ENCODE assay signal across 34 mouse cellular contexts in the genomic region with DNA sequence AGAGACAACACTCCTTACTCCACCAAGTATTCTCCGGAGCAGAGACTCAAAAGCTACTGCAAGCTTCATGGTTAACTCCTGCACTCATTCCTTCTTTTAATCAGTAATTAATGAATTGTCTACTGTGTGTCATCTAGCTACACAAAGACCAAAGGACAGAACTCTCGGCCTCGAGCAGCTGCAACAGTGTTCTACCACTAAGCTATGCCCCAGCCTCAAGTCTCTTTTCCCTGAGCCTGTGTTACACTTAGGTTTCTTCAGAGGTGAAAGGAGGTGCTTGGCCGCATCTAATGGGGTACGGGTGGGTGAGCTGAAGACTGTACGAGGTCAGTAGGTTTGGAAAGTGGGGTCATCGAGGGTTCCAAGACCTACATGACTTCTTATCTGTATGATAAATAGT. TPM values are rescaled to one million over a fixed set of nuclear protein-coding genes. Genes with fewer than 3 reads are reported as not detected.
DNase-seq lines count a peak whose midpoint lies in the region; ATAC-seq and TF ChIP-seq lines count a peak whose summit lies in the region.
"Had no signal": no experiment of that assay in that cellular context is flagged by ENCODE, and none has a peak within 500 bp of the region (broad histone marks: within the 10 kb centered on the region; RNA-seq: fewer than 3 reads in every experiment).

No protein-coding gene starts in this region.

- DNase-seq in embryonic facial prominence, embryonic 10.5 days (ENCODE audit: low spot score) = no peak
- peak; percentile 44 to 59 for DNase-seq in kidney, adult 8-10 months
- DNase-seq in kidney, postnatal 0 days (ENCODE audit: low spot score) = peak; percentile 11
- DNase-seq: adrenal gland, postnatal 10 days; B cell, adult 2 months; cerebellum, adult 11 months; cerebellum, adult 9-10 months; cerebellum, postnatal 36 days; gastrocnemius, postnatal 25 days; heart, adult 2 months; heart, postnatal 10 days; layer of hippocampus, adult 9-11 months; liver; lung, adult 2 months; lung, postnatal 14 days had no signal

- no peak overlapping the region for H3K9ac ChIP-seq in kidney, postnatal 0 days (ENCODE audit: low read depth, low read length)
- H3K9ac ChIP-seq: embryonic facial prominence, embryonic 12.5 days; forebrain, embryonic 15.5 days; heart, embryonic 13.5 days; intestine, embryonic 15.5 days; liver, embryonic 14.5 days; midbrain, embryonic 15.5 days; neural tube, embryonic 15.5 days had no signal

- ATAC-seq in kidney, postnatal 0 days (replicated peaks; ENCODE audit: low FRiP score, low read depth) = peak; percentile 26; the same call in 1 of the 2 replicates
- ATAC-seq in erythroblast, adult 5-6 weeks (replicated peaks; ENCODE audit: low FRiP score, poor library complexity, severe bottlenecking) = no peak
- ATAC-seq in granulocyte monocyte progenitor cell, adult 5-6 weeks (replicated peaks; ENCODE audit: poor library complexity, severe bottlenecking) = no peak
- ATAC-seq: forebrain, embryonic 15.5 days; hindbrain, postnatal 0 days; midbrain, embryonic 15.5 days had no signal

- TF ChIP-seq POLR2A in small intestine, adult 2 months (IDR thresholded peaks at IDR 0.05; ENCODE audit: low read depth, low read length) = no peak

- H3K36me3 ChIP-seq in embryonic facial prominence, embryonic 10.5 days (replicated peaks) = no peaks in the 10 kb centered on the region
- no peaks in the 10 kb centered on the region for H3K36me3 ChIP-seq in kidney, postnatal 0 days (ENCODE audit: insufficient read depth, low read length)
- no peaks in the 10 kb centered on the region for H3K36me3 ChIP-seq in small intestine, adult 2 months (ENCODE audit: control insufficient read depth, insufficient read depth, low read length)
- H3K36me3 ChIP-seq: embryonic facial prominence, embryonic 12.5 days; forebrain, embryonic 10.5 days; forebrain, embryonic 15.5 days; heart, embryonic 13.5 days; intestine, embryonic 15.5 days; midbrain, embryonic 10.5 days; midbrain, embryonic 15.5 days; neural tube, embryonic 15.5 days had no signal

- TF ChIP-seq CTCF in kidney, postnatal 0 days (IDR thresholded peaks at IDR 0.05; ENCODE audit: low read depth) = no peak
- TF ChIP-seq CTCF in small intestine, adult 2 months (IDR thresholded peaks at IDR 0.05; ENCODE audit: extremely low read depth, insufficient read length, insufficient replicate concordance, low read depth, low read length) = no peak

- 83% methylated on average over 7 of the region's 7 CpGs for whole genome bisulfite sequencing in embryonic facial prominence, embryonic 10.5 days
- 53% methylated on average over 7 of the region's 7 CpGs for WGBS in kidney, postnatal 0 days
- 68% methylated on average over 7 of the region's 7 CpGs for WGBS in small intestine, adult 2 months

- no peaks in the 10 kb centered on the region for H3K27me3 ChIP-seq in embryonic facial prominence, embryonic 10.5 days (replicated peaks; ENCODE audit: low read depth, poor library complexity, severe bottlenecking)
- no peaks in the 10 kb centered on the region for H3K27me3 ChIP-seq in kidney, postnatal 0 days (ENCODE audit: insufficient read depth, low read length)
- H3K27me3 ChIP-seq in small intestine, adult 2 months (ENCODE audit: control insufficient read depth, insufficient read depth, low read length) = no peaks in the 10 kb centered on the region
- H3K27me3 ChIP-seq: embryonic facial prominence, embryonic 12.5 days; forebrain, embryonic 15.5 days; intestine, embryonic 15.5 days; midbrain, embryonic 15.5 days; neural tube, embryonic 15.5 days had no signal

- H3K4me1 ChIP-seq in embryonic facial prominence, embryonic 10.5 days = peaks cover 16% of the 10 kb centered on the region
- H3K4me1 ChIP-seq in kidney, postnatal 0 days (replicated peaks; ENCODE audit: insufficient read depth, low read length) = no peaks in the 10 kb centered on the region
- H3K4me1 ChIP-seq in small intestine, adult 2 months (ENCODE audit: control insufficient read depth, insufficient read depth, insufficient read length, low read length) = peaks cover 10% of the 10 kb centered on the region
- H3K4me1 ChIP-seq: embryonic facial prominence, embryonic 12.5 days; forebrain, embryonic 15.5 days; midbrain, embryonic 15.5 days; neural tube, embryonic 15.5 days had no signal

- no peak overlapping the region for H3K4me3 ChIP-seq in embryonic facial prominence, embryonic 10.5 days
- H3K4me3 ChIP-seq in kidney, postnatal 0 days (replicated peaks; ENCODE audit: low read depth, low read length) = no peak overlapping the region
- H3K4me3 ChIP-seq in small intestine, adult 2 months (ENCODE audit: low read depth, low read length) = no peak overlapping the region
- H3K4me3 ChIP-seq: embryonic facial prominence, embryonic 12.5 days; forebrain, embryonic 10.5 days; forebrain, embryonic 15.5 days; heart, adult 2 months; heart, embryonic 13.5 days; intestine, embryonic 15.5 days; midbrain, embryonic 10.5 days; midbrain, embryonic 15.5 days; neural tube, embryonic 15.5 days had no signal

- no peaks in the 10 kb centered on the region for H3K9me3 ChIP-seq in embryonic facial prominence, embryonic 10.5 days
- H3K9me3 ChIP-seq in kidney, postnatal 0 days (replicated peaks; ENCODE audit: low read length) = no peaks in the 10 kb centered on the region
- H3K9me3 ChIP-seq: embryonic facial prominence, embryonic 12.5 days; forebrain, embryonic 10.5 days; forebrain, embryonic 15.5 days; heart, embryonic 13.5 days; intestine, embryonic 15.5 days; midbrain, embryonic 10.5 days; midbrain, embryonic 15.5 days; neural tube, embryonic 15.5 days had no signal

- H3K27ac ChIP-seq in embryonic facial prominence, embryonic 10.5 days (replicated peaks) = 0 out of 2 replicates have a peak overlapping the region, but pooled peaks have one; percentile 15
- peak overlapping the region; percentile 81 for H3K27ac ChIP-seq in kidney, postnatal 0 days
- H3K27ac ChIP-seq in small intestine, adult 2 months (ENCODE audit: insufficient read depth, low read depth, low read length) = peak overlapping the region; percentile 0
- H3K27ac ChIP-seq: embryonic facial prominence, embryonic 12.5 days; forebrain, embryonic 10.5 days; forebrain, embryonic 15.5 days; heart, adult 2 months; hindbrain, postnatal 0 days; intestine, embryonic 15.5 days; liver, embryonic 14.5 days; midbrain, embryonic 10.5 days; midbrain, embryonic 15.5 days; neural tube, embryonic 15.5 days had no signal

- H3K4me2 ChIP-seq in kidney, postnatal 0 days (ENCODE audit: low read length) = no peak overlapping the region
- H3K4me2 ChIP-seq: embryonic facial prominence, embryonic 12.5 days; forebrain, embryonic 15.5 days; heart, embryonic 13.5 days; intestine, embryonic 15.5 days; midbrain, embryonic 15.5 days; neural tube, embryonic 15.5 days had no signal

RNA-seq across cellular contexts. Expression of gene D330020A13Rik, which starts 30.6 kb away (rescaled TPM):
- 0.21 and 0.25 TPM in 2 replicates for polyA plus RNA-seq in embryonic facial prominence, embryonic 10.5 days (2016; fragmentation: Nextera tagmentation; extraction: Ambion mirVana)
- 0.32 and 1.1 TPM in 2 replicates for polyA plus RNA-seq in kidney, postnatal 0 days (2015; fragmentation: Nextera tagmentation; extraction: Ambion mirVana)
- polyA plus RNA-seq in small intestine, adult 2 months (2012; rRNA removed) = 0.29 TPM in 1 of 2 replicates, not detected in the other
- not detected in 2 replicates for total RNA-seq in erythroblast, adult 5-6 weeks (2015; ENCODE audit: low replicate concordance)
- not detected in 2 replicates for total RNA-seq in erythroblast, adult 5-6 weeks (2017; ENCODE audit: low replicate concordance)
- not detected in 2 replicates for total RNA-seq in granulocyte monocyte progenitor cell, adult 5-6 weeks (2014; fragmentation: Nextera tagmentation)
- total RNA-seq in granulocyte monocyte progenitor cell, adult 5-6 weeks (2017) = not detected in 2 replicates
- total RNA-seq: gastrocnemius, adult 18-20 months; heart, adult 2 months; heart, postnatal 10 days; left cerebral cortex, adult 18-20 months; left cerebral cortex, postnatal 14 days had no signal
- polyA plus RNA-seq: forebrain, embryonic 10.5 days; forebrain, embryonic 15.5 days; heart, adult 2 months; heart, embryonic 13.5 days; hindbrain, postnatal 0 days; limb, embryonic 11.5 days; liver, embryonic 14.5 days; lung, adult 2 months; midbrain, embryonic 10.5 days; midbrain, embryonic 15.5 days; neural tube, embryonic 15.5 days; spleen, adult 2 months had no signal

RNA-seq across cellular contexts. Expression of gene B4galnt3, which starts 30.8 kb away (rescaled TPM):
- 0.41 and 0.52 TPM in 2 replicates for polyA plus RNA-seq in embryonic facial prominence, embryonic 10.5 days (2016; fragmentation: Nextera tagmentation; extraction: Ambion mirVana)
- 2.1 and 2.5 TPM in 2 replicates for polyA plus RNA-seq in kidney, postnatal 0 days (2015; fragmentation: Nextera tagmentation; extraction: Ambion mirVana)
- polyA plus RNA-seq in small intestine, adult 2 months (2012; rRNA removed) = 12.2 and 15.8 TPM in 2 replicates
- total RNA-seq in erythroblast, adult 5-6 weeks (2015; ENCODE audit: low replicate concordance) = 0.42 and 0.58 TPM in 2 replicates
- 0.26 and 0.70 TPM in 2 replicates for total RNA-seq in erythroblast, adult 5-6 weeks (2017; ENCODE audit: low replicate concordance)
- not detected in 2 replicates for total RNA-seq in granulocyte monocyte progenitor cell, adult 5-6 weeks (2014; fragmentation: Nextera tagmentation)
- total RNA-seq in granulocyte monocyte progenitor cell, adult 5-6 weeks (2017) = not detected in 2 replicates
- polyA plus RNA-seq: hindbrain, embryonic 11.5 days had no signal

Comparison
In these comparisons a context has a peak if more than half of its experiments do, and no peak if none do; other contexts are left out.
1. H3K27ac ChIP-seq: peak in every context shown above with its lines; median percentile 81 in kidney, postnatal 0 days; 15 in embryonic facial prominence, embryonic 10.5 days; 0 in small intestine, adult 2 months.